Mouse (Mus musculus): ENCODE measurements around the gene Tmem204.

The Tmem204 gene

DNA sequence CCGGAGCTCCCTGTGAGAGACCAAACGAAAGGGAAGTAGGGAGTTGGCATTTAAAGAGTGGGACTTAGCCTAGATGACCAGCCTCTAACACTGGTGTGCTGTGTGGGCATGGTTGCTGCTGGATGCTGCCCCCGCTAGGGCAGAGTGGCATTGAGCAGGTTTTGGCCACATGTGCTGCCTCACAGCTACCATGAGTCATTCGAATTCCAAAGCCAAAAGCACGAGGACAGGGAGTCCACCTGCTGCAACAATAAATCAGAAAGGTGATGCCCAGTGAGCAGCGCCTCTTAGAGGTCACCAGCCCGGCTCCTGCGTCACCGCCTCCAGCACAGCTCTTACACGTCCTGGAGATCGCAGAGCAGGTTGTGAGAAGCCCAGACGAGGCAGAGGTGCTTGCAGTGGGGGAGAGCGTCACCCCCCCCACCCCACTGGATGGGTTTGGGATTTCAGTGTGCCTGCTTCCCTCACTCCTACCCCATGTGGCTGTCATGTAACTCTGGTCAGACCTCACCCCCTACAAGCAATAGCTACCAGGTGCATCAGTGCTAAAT is 1.5 kb upstream of the Tmem204 start:
- DNase-seq, result no peak

DNA sequence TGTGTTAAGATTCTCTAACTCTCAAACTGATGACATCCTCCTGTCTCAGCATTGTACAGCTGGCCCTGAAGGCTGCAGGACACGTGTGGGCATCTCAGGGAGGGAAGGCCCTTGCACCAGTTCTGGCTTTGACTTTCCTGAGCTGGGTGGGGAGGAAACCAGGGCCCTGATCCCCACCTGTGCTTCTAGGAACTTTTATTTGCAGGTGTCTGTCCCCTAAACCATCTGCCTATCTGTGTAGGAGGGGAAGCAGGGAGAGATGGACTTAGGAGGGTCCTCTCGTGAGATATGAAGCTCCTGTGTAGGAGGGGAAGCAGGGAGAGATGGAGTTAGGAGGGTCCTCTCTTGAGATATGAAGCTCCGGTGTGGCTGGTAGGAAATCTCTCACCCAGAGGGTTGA is 504 bp downstream of the Tmem204 start:
- DNase-seq, result no peak

DNA sequence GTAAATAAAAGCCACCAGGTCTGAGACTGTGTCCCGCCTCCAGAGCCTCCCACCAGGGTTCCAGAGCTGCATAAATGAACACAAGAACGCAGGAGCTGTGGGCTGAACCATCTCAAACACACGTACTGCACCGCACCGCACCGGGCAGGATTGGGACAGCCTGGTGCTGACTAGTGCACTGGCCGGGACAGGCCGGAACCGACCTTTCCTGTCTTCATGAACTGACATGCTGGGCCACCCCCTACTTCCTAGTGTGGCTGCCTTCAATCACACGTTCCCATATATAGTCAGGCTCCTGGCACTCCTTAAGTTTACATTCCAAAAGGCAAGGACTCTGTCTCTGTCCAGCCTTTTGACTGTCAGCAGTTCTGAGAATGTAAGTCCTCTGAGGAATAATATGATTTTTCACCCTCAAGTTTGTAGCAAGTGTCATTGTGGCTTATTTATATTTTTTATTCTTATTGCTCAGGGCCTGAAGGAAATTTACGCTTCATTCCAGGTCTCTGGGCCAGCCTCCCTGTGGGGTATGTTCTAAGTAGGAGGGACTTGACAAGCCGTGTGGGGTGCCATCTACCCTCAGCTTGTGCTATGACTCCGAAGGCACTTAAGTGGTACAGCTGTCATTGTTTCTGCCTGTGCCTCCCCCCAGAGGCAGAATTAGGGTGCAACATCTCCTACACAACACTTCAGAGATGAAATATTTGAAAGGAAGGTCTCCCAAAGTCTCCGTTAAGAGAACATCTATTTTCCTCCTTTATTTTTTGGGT is 1.1 kb downstream of the Tmem204 start:
- DNase-seq, result peak; percentile 49

DNA sequence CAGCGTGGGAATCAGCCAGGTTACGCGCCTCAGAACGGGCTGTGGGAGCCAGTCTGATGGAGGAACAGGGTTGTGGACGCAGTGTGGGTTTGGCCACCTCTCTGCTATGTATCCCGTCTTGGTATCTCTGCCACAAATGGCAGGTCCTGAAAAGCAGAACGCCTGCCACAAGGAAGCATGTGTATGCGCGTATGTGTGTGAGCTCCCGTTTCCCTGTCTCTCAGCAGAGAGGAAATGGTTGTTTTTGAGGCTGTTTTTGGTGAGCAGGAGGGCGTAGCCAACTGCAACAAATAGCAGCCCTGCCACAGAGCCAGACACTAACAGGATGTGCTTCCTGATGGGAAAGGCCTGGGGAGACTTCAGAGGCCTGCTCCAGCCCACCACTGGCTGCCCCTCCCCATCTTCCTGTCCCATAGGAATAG is 2.4 kb downstream of the Tmem204 start:
- DNase-seq, result peak; percentile 74

DNA sequence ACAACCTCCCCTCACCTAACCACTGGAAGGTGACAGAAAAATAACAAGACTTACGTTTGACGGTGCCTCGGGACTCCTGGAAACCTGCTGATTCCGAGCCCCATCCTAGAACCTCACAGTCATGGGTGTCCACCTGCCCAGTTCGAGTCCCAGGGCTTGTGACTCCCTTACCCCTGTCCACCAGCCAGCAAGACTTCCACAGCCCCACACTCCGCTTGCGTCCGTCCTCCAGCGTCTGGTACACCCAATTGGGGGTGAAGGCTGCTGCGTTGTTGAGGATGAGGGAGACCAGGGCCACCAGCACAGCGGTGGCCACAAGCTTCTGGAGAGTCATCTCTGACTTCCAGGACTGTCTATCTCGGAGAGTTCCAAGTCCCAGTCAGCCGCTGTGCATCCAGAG is 3.2 kb downstream of the Tmem204 start:
- DNase-seq, result no peak

DNA sequence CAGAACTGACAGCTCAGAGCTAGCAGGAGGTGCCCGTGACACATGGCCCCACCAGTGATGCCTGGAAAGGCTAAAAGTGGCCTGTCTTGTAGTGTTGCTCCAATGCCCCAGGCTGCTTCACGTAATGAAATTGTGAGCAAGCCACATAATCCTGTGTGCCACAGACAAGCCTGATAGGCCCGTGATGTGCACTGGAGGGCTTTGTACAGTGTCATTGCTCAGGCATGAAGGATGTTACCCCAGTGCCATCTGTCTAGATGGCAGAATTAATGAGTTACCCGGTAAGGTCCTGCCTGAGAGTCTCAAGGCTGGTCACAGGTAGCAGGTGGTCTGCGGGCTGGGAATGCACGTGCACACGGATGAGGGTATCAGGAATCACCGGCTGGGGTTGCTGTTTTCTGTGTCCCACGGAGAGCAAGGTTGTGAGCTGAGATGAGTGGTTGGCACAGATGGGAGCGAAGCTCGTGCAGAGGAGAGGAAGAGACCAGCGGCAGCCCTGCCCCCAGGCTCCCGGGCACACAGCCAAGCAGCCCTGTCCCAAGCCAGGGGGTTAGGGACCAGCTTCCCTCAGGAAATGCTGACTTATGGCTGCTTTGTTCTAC is 5.5 kb downstream of the Tmem204 start:
- DNase-seq, result peak; percentile 79

DNA sequence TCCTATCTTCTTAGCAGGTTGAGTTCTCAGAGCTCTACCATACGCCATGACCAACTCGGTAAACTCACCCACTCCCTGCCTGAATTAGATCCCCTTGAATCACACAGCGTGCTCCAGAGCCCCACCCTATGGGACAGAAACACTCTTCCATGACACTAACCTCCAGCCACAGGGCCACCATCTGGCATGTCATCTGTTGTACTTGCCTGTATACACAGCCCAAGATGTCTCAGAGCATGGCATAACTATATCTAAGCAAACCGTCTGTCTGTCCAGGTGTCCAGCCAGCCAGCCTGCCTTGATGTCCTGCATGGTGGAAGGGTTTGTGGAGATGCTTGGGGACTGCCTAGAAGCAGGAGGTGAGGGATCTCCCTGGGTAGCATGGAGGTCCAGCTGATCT is 6.5 kb downstream of the Tmem204 start:
- no peak for DNase-seq

DNA sequence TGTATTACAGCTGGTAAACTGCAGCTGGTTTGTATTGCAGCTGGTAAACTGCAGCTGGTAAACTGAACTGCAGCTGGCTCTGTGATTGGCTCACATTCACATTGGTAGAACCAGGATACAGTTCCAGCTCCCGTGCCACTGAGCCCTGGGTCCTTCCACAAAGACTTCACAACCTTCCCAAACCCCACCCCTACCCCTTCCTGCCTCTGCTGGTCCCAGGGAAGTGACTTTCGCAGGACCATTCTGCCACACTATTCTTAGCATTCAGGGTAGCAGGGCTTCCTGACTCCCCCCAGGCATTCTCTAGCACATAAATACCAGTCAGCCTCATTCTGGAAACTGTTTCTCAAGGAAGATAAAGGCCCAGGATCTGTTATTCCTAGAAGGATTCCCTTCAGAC is 14.7 kb downstream of the Tmem204 start:
- DNase-seq, result no peak

DNA sequence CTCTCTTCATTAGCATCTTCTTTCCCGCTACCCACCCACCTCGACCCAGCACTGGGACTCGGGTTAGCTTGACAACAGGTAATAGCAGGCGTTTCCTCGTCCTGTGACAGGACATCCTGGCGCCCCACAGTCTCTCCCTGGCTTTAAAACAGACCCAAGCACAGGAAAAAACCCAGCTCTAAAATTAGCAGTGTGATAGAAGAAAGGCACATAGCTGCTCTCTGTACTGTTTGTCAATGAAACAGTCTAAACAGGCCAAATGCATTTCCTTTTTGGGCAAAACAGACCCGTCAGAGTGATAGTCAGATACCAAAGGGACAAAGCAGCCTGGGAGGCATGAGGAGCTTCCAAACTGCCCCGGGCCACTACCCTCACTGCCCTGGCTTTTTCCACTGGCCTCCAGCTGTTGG is 15.9 kb downstream of the Tmem204 start:
- peak; percentile 57 for DNase-seq

DNA sequence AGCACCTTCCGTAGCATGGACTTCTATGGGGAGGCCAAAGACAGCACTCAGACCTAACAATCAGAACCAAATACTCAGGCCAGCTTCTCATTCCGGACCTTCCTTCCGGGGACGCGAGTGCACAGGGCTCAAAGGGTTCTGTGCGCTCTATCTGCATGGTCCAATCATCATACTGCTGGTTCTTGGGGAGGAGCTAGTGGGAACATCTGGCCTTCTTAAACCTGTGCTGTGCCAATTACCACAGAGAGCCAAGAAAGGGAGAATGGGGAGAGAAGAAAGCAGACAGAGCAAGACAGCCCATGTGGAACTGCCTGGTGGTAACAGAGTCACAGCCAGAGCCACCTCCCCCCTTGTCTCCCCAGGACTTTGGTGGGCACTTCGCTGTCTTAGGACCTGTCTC is 16.8 kb downstream of the Tmem204 start:
- no peak for DNase-seq

DNA sequence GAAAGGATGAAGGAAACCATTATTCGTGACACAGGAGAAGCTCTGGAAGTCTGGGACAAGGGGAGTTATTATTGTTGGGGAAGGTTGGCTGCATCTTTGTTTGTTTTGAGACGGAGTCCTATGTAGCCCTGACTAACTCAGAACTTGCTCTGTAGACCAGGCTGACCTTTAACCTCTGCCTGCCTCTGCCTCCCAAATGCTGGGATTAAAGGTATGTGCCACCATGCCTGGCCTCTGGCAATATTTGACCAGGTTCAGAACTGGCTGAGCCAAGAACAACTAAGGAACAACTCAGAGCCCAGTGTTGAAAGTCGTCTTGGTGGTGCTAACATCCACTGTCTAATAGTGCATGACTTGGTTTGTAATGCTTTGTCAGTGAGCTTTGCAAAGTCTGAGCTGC is 18.2 kb downstream of the Tmem204 start:
- DNase-seq, result no peak

DNA sequence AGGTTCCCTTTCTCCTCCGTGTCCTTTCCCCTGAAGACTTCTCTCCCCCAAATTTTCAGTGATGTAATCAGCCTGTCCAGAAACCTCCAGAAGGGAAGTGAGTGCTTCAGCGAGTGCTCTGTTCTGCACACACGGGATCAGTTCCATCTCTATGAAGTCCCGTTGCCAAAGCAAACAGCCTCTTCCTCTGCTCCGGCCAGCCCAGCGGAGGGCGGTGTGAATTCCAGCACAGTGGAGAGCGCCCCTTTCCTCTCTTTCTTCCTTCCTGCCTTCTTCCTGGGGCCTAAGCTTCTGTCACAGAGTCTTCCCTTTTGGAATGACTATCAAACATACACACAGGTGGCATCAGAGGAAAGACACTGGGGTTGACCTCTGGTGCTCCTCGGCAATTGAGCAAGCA is 19.0 kb downstream of the Tmem204 start:
- DNase-seq, result peak; percentile 66

DNA sequence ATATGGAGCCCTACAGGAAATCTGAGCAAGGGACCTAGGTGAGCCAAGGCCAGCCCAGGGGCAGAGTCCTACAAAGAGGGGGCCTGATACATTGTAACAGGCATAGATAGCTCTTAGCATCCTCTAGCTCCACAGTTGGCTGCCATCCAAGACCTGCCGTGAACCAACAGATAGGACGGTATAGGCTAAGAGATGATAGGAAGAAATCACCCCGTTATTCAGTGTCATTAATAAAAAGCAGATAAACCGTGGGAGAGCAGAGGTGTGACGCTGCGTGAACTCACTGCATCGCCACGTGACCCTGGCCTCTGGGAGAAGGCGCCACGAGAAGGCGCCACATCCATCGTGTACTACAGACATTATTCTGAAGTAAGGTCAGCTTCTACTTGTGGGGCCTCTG is 19.5 kb downstream of the Tmem204 start:
- no peak for DNase-seq

DNA sequence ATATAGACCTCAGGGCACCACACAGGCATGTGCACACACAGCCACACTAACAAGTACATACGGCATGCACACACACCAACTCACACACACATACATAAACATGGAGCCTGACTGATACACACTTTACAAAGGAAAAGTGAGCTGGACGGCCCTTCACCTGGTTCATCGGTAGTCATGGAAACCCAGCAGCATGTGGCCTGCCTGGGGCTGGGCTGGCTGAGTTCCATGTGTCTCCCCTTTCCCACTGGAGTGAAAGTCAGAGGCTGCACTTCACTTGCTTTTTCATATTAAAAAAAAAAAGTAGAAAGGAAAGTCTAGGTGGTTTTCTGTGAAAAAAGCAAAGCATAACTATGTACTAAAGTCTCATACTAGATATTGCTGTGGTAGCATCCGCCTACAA is 20.1 kb downstream of the Tmem204 start:
- no peak for DNase-seq

DNA sequence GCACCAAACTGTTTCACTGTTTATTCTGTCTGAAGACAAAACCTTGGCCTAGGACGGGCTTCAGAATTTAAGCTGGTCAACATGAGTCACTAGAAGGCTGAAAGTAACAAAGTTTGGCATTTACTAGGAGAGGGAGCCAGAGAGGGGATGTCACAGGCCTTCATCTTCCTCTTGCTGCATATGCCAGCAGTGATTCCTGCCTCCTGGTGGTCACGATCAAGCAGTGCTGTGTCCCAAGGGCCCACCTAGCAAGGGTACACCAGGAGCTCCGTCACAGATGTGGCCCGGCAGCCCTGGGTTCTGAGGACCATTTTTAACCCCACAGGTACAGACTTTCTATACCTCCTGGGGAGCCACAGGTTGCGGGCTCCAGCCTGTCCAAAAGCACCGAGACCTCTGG is 26.4 kb downstream of the Tmem204 start:
- no peak for DNase-seq

DNA sequence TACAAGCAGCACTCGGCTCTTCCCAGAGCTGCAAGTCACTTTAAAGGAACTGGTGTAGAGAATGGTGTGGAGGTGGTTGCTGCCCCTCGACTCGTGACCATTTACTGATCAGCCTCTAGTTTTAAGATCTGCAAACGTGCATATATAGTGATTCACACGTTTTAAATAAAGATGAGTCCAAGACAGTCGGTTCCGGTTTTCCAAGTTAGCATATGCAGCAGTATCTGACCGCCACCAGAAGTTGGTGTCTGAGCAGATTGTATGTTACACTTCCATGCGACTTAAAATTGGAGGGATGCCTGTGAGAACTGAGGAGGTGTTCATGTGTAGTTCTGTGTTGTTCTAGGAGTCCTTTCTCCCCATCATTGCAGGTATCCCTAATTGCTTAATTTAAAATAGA is 30.1 kb downstream of the Tmem204 start:
- no peak for DNase-seq

DNA sequence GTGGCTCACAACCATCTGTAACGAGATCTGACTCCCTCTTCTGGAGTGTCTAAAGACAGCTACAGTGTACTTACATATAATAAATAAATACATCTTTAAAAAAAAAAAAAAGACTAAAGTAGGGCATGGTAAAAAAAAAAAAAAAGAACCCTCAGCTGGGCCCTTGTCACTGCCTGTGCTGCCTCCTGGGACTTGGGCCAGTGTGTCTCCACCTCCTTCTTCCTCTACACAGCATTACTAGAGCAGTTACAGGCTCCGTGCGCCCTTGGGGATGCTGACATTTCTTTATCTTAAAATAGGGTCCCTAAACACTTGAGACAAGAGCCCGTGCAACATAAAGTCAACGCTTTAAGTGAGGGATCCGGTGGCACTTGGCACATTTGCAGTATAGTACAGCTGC is 36.2 kb downstream of the Tmem204 start:
- DNase-seq, result no peak

DNA sequence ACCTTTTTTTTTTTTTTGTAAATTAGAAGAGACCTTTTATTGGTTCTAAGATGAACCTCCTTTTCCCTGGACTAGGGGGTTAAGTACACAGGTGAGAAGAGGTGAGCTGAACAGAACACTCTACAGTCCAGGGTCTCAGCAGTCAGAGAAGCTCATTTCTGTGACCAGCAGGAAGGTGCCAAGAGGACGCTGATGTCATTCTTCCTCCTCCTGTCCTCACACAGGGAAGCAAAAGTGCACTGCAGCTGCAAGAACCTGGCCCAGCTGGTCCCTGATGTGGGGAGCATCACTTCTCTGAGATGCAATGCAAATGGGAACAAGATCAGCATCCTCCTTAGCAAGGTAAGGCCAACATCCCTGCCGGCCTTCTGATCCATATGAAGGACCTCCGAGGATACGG is 38.1 kb downstream of the Tmem204 start:
- no peak for DNase-seq

DNA sequence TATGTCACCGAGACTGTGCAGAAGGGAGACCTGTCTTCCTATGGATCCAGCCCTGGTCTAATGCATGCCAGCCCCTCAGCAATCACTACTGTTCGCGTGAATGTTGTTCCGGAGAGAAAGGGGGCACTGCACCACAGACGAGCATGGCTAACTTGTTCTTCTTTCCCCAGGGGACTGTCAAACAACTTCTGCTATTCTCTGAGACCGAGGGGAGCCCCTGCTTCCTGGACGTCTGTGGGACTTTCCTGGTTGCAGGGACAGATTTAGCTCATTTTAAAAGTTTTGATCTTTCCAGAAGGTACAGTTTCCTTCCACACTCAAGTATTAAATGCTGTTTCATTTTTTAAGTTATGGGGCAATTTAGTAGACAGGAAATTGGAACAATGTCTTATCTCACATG is 38.5 kb downstream of the Tmem204 start:
- DNase-seq, result no peak

DNA sequence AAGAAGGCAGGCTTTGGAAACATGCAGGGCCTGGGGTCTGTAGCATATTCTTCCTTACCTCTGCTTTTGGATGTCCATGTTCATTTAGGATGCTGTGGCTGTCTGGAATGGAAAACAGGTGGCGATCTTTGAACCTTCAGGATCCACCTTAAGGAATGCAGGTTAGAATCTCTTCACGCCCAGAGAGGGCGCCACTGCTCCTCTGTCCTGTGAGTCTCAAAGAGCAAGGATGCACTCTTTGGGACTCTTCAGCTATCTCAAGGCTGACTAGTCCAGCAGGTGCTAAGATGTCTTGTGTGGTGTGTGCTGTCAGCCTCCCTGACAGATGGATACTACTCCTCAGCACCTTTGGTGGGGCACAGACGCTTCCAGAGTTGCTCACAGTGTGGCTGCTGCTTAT is 47.2 kb downstream of the Tmem204 start:
- peak; percentile 13 for DNase-seq

DNA sequence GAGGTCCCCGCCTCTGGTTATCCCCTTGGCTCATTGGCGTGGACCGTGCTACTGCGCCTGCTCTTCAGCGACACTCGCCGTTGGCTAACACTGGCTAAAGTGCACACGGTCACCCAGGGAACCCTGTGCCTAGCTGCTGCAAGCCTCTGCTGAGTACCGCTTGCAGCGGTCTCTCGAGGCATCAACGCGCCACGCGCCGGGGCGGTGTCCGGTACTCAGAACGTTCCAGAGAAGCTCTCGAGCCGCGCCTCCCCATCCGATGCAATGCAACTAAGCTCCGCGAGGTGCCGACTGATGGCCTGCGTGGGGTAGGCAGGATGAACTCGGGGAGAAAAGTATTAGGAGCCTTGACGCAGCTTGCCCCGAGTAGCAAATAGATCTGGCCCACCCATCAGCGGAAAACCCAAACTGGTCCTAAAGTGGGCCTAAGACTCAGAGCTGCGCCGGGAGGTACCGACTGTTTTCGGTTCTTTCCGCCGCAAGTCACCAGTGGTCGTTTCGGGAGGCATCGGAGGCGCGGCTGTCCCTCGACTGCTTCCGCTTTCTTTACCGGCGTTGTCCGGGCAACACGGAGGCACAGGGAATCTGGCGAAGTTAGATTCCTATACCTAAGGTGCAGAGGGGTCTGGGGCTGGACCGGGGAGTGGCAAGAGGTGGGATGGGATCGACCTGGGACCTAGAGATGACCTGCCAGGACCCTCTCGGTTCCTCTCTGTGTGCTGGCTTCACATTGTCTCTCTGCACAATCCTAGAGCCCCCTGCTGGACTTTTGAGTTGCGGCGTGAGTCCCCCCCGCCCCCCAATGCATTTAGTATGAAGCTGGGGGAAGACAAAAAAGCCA is 66.9 kb downstream of the Tmem204 start:
- peak; percentile 81 for DNase-seq

DNA sequence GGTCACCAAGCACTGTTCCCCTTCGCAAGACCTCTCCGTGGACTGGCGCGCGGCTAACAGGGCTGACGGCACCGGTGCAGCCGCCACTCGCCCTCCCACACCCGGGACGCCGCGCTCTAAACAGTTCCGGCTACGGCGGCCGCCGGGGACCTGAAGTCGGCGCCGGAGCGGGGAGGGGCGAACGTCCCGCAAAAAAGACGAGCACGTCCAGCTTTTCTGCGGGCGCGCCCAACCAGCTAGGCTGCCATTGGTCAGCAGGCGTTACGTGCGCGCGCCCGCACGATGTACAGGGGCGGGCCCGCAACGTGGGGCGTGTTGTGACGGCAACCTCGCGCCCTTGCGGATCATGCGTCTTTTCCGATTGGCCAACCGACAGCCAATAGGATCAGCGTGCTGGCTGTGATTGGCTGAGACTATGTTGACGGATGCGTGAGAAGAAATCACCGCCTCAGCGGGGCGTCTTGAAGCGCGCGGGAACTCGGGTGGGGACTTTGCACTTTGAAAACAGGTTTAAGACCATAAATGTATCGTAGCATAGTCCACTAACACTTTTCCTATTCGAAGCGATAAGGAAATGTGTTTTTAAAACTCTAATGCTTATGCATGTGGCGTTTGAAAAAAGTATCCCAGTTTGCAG is 67.6 kb downstream of the Tmem204 start, which contains the start of the genes Cramp1l and Ift140:
Gene Cramp1l, minus strand, starts transcription at position 134 of the 637 bp plus-strand sequence.
Gene Ift140, plus strand, starts transcription at position 431 of the 637 bp plus-strand sequence.
- peak; percentile 99 for DNase-seq
